Mouse (Mus musculus): ENCODE measurements at regions not wholly inside any gene's neighbourhood (a gene's known extent, or its start where the extent isn't known, plus 50 kb on each side); places are given as distances from the start of the nearest gene placed in this dataset.

- DNase-seq, result no peak
Measured at GRCm38 (mm10) chr4:7215048-7216030, 1023.5 kb downstream of the Car8 start.

DNA sequence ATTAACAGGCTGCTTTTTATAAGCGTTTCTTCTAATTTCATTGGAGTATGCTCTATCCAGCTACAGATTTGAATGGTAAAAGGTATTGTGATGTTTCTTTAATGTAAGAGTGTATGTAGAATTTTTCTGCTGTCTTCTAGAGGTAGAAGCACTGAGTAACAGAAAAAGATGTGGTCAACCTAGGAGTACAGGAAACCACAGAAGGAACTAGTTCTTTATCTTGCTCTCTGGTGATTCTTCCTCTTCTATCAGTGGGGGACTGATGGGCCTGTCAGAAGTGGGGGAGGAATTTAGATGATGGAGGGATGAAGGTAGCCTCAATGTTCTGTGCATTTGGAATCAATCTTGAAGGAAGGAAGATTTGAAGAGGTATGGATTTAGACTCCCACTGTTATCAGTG, 1031.9 kb downstream of the Car8 start:
- no peak for DNase-seq

DNA sequence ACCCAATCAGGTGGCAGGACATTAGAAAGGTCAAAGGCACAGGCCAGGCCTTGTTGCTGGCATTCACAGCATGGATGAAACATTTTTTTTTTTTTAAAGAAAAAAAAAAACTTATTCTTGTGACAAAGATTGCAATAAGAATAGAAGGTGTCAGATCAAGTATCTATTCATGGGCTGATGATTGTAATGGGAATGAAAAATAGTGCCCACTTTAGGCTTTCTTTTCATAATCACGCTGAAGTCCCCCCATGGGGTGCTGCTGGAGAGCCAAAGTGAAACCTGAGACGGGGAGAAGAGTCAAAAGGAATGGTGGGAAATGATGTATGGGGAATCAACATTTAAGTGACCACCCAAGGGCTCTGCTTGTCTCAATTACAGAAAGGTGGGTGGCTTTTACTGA, 1037.0 kb downstream of the Car8 start:
- DNase-seq, result no peak

- no peak for DNase-seq
Measured at GRCm38 (mm10) chr4:7199941-7200340, 1038.9 kb downstream of the Car8 start.

DNA sequence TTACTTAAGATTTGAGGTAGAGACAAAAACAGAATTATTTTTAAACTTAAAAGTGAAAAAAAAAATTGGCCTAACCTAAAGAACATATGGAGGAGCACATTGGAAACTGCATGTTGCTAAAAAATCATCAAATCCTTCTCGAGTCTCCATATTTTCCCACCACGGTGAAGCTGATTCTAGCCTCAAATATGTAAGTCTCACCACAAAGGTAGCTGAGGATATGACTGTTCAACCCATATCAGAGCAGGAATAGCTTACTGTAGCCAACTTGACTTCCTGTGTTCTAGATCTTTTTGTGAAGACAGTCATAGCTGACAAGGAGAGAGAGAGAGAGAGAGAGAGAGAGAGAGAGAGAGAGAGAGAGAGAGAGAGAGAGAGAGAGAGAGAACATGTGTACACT, 1039.8 kb downstream of the Car8 start:
- no peak for DNase-seq

DNA sequence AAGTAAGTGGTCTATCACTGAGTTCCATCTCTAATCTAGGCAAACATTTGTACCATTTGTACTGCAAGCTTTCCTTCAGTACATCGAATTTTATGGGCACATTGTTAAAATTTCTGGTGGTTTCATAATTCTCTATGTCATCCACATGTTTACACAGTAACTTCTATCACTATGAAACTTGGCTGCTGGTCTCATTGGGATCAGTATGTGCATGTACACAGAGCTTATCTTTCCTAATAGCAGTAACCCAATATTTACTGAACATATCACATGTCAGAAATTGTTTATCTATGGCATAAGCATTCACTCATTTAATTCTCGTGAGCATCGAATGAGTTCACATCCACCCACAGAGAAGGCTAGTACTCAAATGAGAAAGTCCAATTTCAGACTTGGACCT, 1042.3 kb downstream of the Car8 start:
- DNase-seq, result no peak

GRCm38 (mm10) chr4:7195619-7196018, 1043.2 kb downstream of the Car8 start:
- DNase-seq, result no peak

DNA sequence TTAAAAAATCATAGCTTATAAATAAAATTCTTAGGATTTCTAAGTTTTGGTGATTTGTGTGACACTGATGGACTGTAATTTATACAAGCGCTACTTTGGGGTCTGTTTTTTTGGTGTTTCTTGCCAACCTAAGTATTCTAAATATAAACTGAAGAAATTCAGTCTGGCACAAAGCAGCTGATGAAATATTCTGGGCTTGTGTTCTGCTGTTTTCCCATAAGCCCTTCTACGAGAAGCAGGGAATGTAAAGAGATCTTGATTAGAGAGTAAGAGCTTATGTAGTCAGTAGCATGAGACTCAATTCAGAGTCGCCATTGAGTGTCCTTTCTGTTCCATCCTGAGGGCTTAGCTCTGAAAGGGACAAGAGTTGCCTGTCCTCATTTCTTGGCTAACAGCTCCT, 1046.9 kb downstream of the Car8 start:
- no peak for DNase-seq

DNA sequence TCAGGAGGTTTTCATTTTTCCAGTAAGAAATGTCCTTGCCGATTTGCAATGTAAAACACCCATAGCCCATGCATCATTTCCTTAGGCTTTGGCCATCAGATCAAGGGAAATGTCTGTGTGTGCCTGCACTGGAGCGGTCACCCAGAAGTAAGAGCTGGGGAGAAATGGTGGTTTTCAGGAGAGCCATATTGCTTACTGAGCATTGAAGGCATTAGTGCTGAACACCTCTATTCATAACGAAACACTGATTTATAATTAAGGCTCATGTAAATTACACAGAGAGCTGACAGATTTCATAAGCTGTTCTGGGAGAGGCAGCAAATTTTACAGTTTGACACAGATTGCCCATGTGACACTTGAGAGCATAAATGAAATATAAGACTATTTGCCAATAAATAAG, 1047.6 kb downstream of the Car8 start:
- no peak for DNase-seq

GRCm38 (mm10) chr4:7175030-7175429, 1063.8 kb downstream of the Car8 start:
- DNase-seq, result no peak

GRCm38 (mm10) chr4:7172528-7173306, 1066.1 kb downstream of the Car8 start:
- DNase-seq, result no peak

- no peak for DNase-seq
Measured at GRCm38 (mm10) chr4:7171637-7172417, 1067.0 kb downstream of the Car8 start.

GRCm38 (mm10) chr4:7161411-7161810, 1077.4 kb downstream of the Car8 start:
- DNase-seq, result no peak

DNA sequence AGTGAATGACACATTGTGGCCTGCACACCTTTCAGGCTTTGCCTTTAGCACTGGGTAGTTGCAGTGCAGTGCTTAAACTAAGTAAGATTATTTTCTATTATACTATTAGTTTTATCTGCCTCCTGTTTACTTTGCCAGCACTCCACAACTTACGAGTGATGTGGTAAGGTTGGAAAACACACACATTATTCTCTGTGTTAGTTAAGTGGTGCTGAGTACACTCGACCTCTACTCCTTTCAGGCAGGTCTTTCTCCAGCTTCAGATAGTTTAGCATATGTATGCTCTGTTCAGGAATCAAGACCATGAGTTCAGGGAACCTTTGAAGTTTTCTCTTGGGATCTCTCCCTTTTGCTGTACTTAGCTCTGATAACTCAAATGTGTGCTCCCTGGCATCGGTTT, 1081.0 kb downstream of the Car8 start:
- no peak for DNase-seq

DNA sequence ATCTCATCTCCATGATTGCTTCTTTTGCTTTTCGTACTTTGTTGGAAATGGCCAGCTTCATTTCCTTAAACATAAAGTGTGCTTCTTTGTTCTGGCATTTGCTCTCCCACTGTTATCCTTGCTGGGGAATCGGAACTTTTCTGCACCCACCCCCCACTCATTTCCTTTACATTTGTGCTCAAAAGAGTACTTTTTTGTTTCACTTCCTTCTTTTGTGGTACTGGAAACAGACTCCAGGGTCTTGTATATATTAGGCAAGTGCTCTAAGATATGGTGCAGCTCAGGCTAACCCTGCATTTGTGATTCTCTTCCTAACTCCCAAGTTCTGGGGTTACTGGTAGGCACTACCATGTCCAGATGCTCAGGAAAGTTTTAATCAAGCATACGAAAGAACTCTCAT, 1084.6 kb downstream of the Car8 start:
- peak; percentile 5 to 13 for DNase-seq

DNA sequence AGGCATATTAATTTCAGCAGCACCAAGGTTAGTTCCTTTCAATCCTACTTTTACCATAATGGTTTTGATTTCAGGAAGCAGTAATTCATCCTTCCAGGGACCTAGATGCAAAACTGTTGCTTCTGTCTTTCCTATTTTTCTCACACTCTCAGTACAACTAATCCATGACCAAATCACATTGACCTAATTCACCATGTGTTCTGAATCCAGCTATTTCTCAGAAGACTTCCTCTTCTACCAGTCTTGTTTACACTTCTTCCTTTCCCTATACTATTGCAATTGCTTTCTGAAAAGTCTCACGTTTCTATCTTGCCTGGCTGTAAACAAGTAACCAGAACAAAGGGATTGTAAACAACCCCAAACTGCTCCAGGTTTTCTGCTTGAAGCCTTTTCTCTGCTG, 1085.0 kb downstream of the Car8 start:
- DNase-seq, result no peak

DNA sequence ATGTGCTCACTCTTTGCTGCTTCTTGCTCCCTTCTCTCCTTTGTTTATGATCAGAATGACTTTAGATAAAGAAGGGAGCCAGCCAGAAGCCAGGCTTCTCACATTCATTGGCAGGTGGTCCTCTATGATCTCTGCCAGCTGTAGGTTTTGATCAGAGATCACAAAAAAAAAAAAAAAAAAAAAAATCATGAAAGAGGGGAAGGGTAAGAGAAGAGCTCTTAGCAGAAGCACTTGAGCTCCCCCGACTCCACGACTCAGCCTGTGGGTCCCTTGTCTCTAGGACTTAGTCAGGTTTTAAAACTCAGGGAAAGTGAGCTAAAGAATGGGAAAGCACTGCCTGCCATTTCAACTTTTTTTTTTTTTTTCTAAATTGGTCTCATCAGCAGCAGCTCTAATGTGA, 1093.1 kb downstream of the Car8 start:
- DNase-seq, result no peak

- DNase-seq, result no peak
Measured at GRCm38 (mm10) chr4:7144215-7144614, 1094.6 kb downstream of the Car8 start.

DNA sequence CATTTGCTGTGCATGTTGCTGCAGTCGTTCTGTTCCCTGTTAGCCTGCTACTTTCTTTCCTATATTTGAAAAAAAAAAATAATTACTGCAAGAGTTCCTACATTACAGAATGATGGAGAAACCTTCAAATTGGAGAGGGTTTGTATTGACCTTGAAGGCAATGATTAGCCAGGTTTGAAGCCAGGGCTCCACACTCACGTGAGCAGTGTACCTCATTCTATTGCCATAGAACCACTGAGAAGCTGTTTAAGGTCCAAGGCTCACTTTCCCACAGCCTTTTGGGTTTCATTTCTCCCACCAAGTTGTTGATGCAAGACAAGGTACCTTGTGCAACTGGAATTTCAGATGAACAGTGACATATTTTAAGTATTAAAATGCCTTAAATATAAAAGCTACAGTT, 1095.2 kb downstream of the Car8 start:
- no peak for DNase-seq

DNA sequence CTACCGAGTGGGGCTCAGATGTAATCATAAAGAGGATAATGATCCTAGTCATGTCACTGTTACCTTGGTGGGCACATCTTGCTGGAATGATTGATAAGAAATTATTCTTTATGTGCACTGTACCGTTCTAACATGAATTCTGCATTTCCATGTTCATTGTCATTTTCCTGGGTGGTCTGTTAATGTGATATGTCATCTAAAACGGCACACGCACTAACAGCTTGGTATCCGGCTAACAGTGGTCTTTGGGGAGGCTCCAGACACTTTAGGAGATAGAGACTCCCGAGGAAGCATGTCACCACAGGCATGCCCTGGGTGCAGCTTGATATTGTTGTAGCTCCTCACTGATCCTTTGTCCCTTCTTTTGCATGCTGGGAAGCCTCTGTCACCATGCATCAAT, 1096.1 kb downstream of the Car8 start:
- no peak for DNase-seq

- no peak for DNase-seq
Measured at GRCm38 (mm10) chr4:7112159-7112558, 1126.7 kb downstream of the Car8 start.

DNA sequence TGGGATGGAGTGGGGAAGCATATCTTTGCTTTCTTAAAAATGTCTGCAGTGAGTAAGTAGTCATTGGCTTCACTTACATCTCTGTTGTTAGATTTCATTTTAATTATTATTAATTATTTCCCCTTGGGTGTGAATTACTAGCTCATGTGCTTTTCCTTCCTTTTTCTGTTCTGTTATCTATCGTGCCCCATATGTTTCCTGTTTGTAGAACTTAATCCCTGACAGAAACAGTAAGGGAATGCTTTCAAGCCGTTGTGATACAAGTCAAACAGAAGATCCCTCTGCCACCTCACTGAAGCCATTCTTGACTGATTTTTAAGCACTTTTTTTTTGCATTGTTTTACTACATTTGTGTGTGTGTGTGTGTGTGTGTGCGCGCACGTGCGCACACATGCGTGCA, 1145.9 kb downstream of the Car8 start:
- DNase-seq, result no peak

GRCm38 (mm10) chr4:7091201-7091814, 1147.5 kb downstream of the Car8 start:
- no peak for DNase-seq
